Mouse (Mus musculus): ENCODE data around the gene Smc2. TPM values are rescaled to one million over a fixed set of nuclear protein-coding genes. Genes with fewer than 3 reads are reported as not detected.
"Not testable (repeated sequence)": the region's sequence is repeated elsewhere in the genome, so short reads cannot be mapped to it uniquely, and the experiment has no call there.

The Smc2 gene
- polyA plus RNA-seq (2016; fragmentation: Nextera tagmentation; extraction: Ambion mirVana) = 236 and 243 TPM in 2 replicates

- Histone ChIP-seq H3K27ac (peak within 1 kb of the TSS; percentile 89), H3K9ac (replicated peaks) (peak within 1 kb of the TSS; percentile 83), H3K4me1 (replicated peaks) (peaks cover 4% of the 10 kb centered on the region), H3K4me3 (replicated peaks) (peak within 1 kb of the TSS; percentile 80), H3K9me3 (no peaks in the 10 kb centered on the region), H3K27me3 (no peaks in the 10 kb centered on the region), H3K36me3 (peaks cover 20% of the 10 kb centered on the region), H3K4me2 (peak within 1 kb of the TSS; percentile 67)
- ATAC-seq (ENCODE audit: insufficient number of reproducible peaks, insufficient read depth, low FRiP score, low TSS enrichment, low read depth) = peak; percentile 98
- WGBS = under 1% methylated on average over 53 of the region's 53 CpGs
Observed at GRCm38 (mm10) chr4:52438886-52439664, at the start of gene Smc2. Gene Smc2 (plus strand): TSS chr4:52439243.

- Histone ChIP-seq H3K4me3 (replicated peaks) (no peak overlapping the region), H3K27ac (no peak overlapping the region), H3K27me3 (no peaks in the 10 kb centered on the region), H3K4me2 (no peak overlapping the region), H3K36me3 (no peaks in the 10 kb centered on the region), H3K9ac (replicated peaks) (no peak overlapping the region), H3K4me1 (replicated peaks) (no peaks in the 10 kb centered on the region), H3K9me3 (no peaks in the 10 kb centered on the region)
- ATAC-seq (ENCODE audit: insufficient number of reproducible peaks, insufficient read depth, low FRiP score, low TSS enrichment, low read depth) = no peak
- 86% methylated on average over 2 of the region's 2 CpGs for WGBS
Observed at GRCm38 (mm10) chr4:52411587-52411986, 27.5 kb upstream of the Smc2 start.

GRCm38 (mm10) chr4:52423653-52424052 is 15.4 kb upstream of the Smc2 start:
- no peak for ATAC-seq (ENCODE audit: insufficient number of reproducible peaks, insufficient read depth, low FRiP score, low TSS enrichment, low read depth)
- no peaks in the 10 kb centered on the region for H3K4me1 ChIP-seq (replicated peaks)
- 25% methylated on average over 4 of the region's 4 CpGs for WGBS

GRCm38 (mm10) chr4:52429310-52430198 is 9.5 kb upstream of the Smc2 start:
- Histone ChIP-seq H3K27ac (no peak overlapping the region), H3K36me3 (no peaks in the 10 kb centered on the region), H3K9me3 (no peaks in the 10 kb centered on the region), H3K4me2 (no peak overlapping the region), H3K4me3 (replicated peaks) (no peak overlapping the region), H3K27me3 (no peaks in the 10 kb centered on the region), H3K9ac (replicated peaks) (no peak overlapping the region), H3K4me1 (replicated peaks) (no peaks in the 10 kb centered on the region)
- ATAC-seq (ENCODE audit: insufficient number of reproducible peaks, insufficient read depth, low FRiP score, low TSS enrichment, low read depth) = peak; percentile 79; the same call in 1 of the 2 replicates
- 29% methylated on average over 7 of the region's 7 CpGs for WGBS

More at GRCm38 (mm10) chr4:52423653-52424052, 15.4 kb upstream of the Smc2 start:
- Histone ChIP-seq H3K27me3 (no peaks in the 10 kb centered on the region), H3K27ac (no peak overlapping the region), H3K9ac (replicated peaks) (no peak overlapping the region), H3K9me3 (no peaks in the 10 kb centered on the region), H3K4me2 (no peak overlapping the region), H3K4me3 (replicated peaks) (no peak overlapping the region), H3K36me3 (no peaks in the 10 kb centered on the region)

- 94% methylated on average over 2 of the region's 2 CpGs for WGBS
- H3K27me3 ChIP-seq; H3K36me3 ChIP-seq; H3K4me1 ChIP-seq (replicated peaks); ATAC-seq (ENCODE audit: insufficient number of reproducible peaks, insufficient read depth, low FRiP score, low TSS enrichment, low read depth); H3K9ac ChIP-seq (replicated peaks); H3K27ac ChIP-seq; H3K4me2 ChIP-seq; H3K9me3 ChIP-seq; H3K4me3 ChIP-seq (replicated peaks): not testable (repeated sequence)
Observed at GRCm38 (mm10) chr4:52435551-52435950, 3.5 kb upstream of the Smc2 start.

GRCm38 (mm10) chr4:52438371-52438885 is 615 bp upstream of the Smc2 start:
- ATAC-seq (ENCODE audit: insufficient number of reproducible peaks, insufficient read depth, low FRiP score, low TSS enrichment, low read depth) = no peak
- H3K4me1 ChIP-seq (replicated peaks) = peaks cover 4% of the 10 kb centered on the region
- H3K9ac ChIP-seq (replicated peaks) = peak overlapping the region; percentile 50
- WGBS = 1% methylated on average over 20 of the region's 20 CpGs
- H3K4me2 ChIP-seq = peak overlapping the region; percentile 67
- H3K36me3 ChIP-seq = peaks cover 14% of the 10 kb centered on the region
- no peaks in the 10 kb centered on the region for H3K27me3 ChIP-seq
- H3K9me3 ChIP-seq = no peaks in the 10 kb centered on the region
- H3K4me3 ChIP-seq (replicated peaks) = peak overlapping the region; percentile 80
- H3K27ac ChIP-seq = peak overlapping the region; percentile 89

GRCm38 (mm10) chr4:52459726-52460125 is 20.7 kb downstream of the Smc2 start:
- Histone ChIP-seq H3K9me3 (peaks cover 4% of the 10 kb centered on the region), H3K27ac (no peak overlapping the region), H3K4me1 (replicated peaks) (no peaks in the 10 kb centered on the region), H3K4me3 (replicated peaks) (no peak overlapping the region), H3K36me3 (peaks cover 82% of the 10 kb centered on the region), H3K4me2 (no peak overlapping the region), H3K9ac (replicated peaks) (no peak overlapping the region), H3K27me3 (no peaks in the 10 kb centered on the region)
- ATAC-seq (ENCODE audit: insufficient number of reproducible peaks, insufficient read depth, low FRiP score, low TSS enrichment, low read depth) = no peak
- 87% methylated on average over 1 of the region's 1 CpGs for WGBS

GRCm38 (mm10) chr4:52461321-52461720 is 22.3 kb downstream of the Smc2 start:
- no peak overlapping the region for H3K9ac ChIP-seq (replicated peaks)
- no peak overlapping the region for H3K4me3 ChIP-seq (replicated peaks)
- no peaks in the 10 kb centered on the region for H3K4me1 ChIP-seq (replicated peaks)
- 94% methylated on average over 5 of the region's 5 CpGs for WGBS
- no peak overlapping the region for H3K27ac ChIP-seq
- no peak for ATAC-seq (ENCODE audit: insufficient number of reproducible peaks, insufficient read depth, low FRiP score, low TSS enrichment, low read depth)
- H3K9me3 ChIP-seq = peaks cover 4% of the 10 kb centered on the region
- H3K27me3 ChIP-seq = no peaks in the 10 kb centered on the region
- no peak overlapping the region for H3K4me2 ChIP-seq
- H3K36me3 ChIP-seq = peaks cover 76% of the 10 kb centered on the region

GRCm38 (mm10) chr4:52473431-52473830 is 34.4 kb downstream of the Smc2 start:
- Histone ChIP-seq H3K27ac (no peak overlapping the region), H3K27me3 (no peaks in the 10 kb centered on the region), H3K4me1 (replicated peaks) (no peaks in the 10 kb centered on the region), H3K9me3 (no peaks in the 10 kb centered on the region), H3K36me3 (peaks cover 68% of the 10 kb centered on the region), H3K4me3 (replicated peaks) (no peak overlapping the region), H3K9ac (replicated peaks) (no peak overlapping the region), H3K4me2 (no peak overlapping the region)
- no peak for ATAC-seq (ENCODE audit: insufficient number of reproducible peaks, insufficient read depth, low FRiP score, low TSS enrichment, low read depth)
- WGBS = 95% methylated on average over 3 of the region's 3 CpGs

GRCm38 (mm10) chr4:52487486-52487885 is 48.4 kb downstream of the Smc2 start:
- Histone ChIP-seq H3K9ac (replicated peaks) (no peak overlapping the region), H3K4me2 (no peak overlapping the region), H3K4me1 (replicated peaks) (no peaks in the 10 kb centered on the region), H3K36me3 (peaks cover 38% of the 10 kb centered on the region), H3K27me3 (no peaks in the 10 kb centered on the region), H3K4me3 (replicated peaks) (no peak overlapping the region), H3K9me3 (no peaks in the 10 kb centered on the region), H3K27ac (no peak overlapping the region)
- ATAC-seq (ENCODE audit: insufficient number of reproducible peaks, insufficient read depth, low FRiP score, low TSS enrichment, low read depth) = no peak
- WGBS = 93% methylated on average over 4 of the region's 4 CpGs

- not testable (repeated sequence) for ATAC-seq (ENCODE audit: insufficient number of reproducible peaks, insufficient read depth, low FRiP score, low TSS enrichment, low read depth); H3K27ac ChIP-seq; H3K36me3 ChIP-seq; H3K4me3 ChIP-seq (replicated peaks); H3K4me2 ChIP-seq; H3K4me1 ChIP-seq (replicated peaks); H3K9me3 ChIP-seq; H3K27me3 ChIP-seq; H3K9ac ChIP-seq (replicated peaks)
- 91% methylated on average over 10 of the region's 10 CpGs for WGBS
Observed at GRCm38 (mm10) chr4:52497144-52497543, 58.1 kb downstream of the Smc2 start, which contains the start of gene Vma21-ps. Gene Vma21-ps (minus strand): TSS chr4:52497244.

All from limb, embryonic 12.5 days (tissue).